Mouse (Mus musculus): ENCODE results near the gene Frzb. TPM values are rescaled to one million over a fixed set of nuclear protein-coding genes. Genes with fewer than 3 reads are reported as not detected.

The Frzb gene
- total and polyA plus RNA-seq, 3 experiments: not detected

DNA sequence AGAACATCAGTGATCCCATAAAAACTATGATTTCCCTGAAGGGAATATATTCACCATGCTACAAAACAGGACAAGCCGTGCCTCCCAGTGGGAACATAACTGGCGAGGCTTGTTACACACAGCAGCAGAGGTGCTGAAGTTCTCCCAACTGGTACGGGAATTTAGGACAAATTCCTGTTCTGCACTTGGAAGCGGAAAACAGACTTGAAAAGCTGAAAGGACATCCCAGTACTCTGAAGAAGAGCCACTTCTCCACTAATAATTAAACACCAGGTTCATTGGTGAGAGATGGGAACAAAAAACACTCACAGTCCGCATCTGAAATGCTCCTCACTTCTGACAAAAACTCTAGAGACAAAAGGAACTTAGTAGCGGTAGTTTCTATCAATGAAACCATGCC lies 31.1 kb downstream of the Frzb start:
- TF ChIP-seq TAL1 (IDR thresholded peaks at IDR 0.05; ENCODE audit: low read length): no peak
- DNase-seq (ENCODE audit: low read depth, low spot score): no peak
- no peak overlapping the region for H3K27ac ChIP-seq (ENCODE audit: control insufficient read depth, low read depth, low read length)

DNA sequence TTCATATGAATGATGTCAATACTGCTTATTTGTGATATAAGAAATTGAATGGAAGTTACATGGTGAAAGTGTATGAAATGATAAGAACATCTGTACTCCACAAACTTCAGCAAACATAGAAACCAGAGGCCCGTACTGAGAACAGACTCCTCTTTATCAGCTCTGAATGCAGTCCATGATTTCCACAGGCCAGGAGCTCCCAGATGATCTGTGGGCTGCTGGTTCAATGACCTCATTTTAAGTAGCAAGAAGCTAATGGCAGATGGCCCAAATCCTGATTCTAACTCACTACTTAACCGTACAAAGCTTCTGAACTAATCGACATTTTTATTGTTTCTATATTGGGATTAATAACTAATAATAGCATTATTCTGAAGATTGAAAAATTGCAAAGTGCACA lies 33.0 kb downstream of the Frzb start:
- H3K9me3 ChIP-seq (replicated peaks; ENCODE audit: insufficient read depth, low read length): no peaks in the 10 kb centered on the region
- H3K79me2 ChIP-seq (ENCODE audit: control insufficient read depth, insufficient read depth, low read length, poor library complexity): no peaks in the 10 kb centered on the region
- TF ChIP-seq RCOR1 (IDR thresholded peaks at IDR 0.05; ENCODE audit: low read depth, low read length) (no peak), MAFK (IDR thresholded peaks at IDR 0.05; ENCODE audit: borderline replicate concordance, low read depth, low read length) (no peak)
- H3K36me3 ChIP-seq (ENCODE audit: control insufficient read depth in 1 of 2, insufficient read depth in 2 of 2, low read length in 2 of 2): no peaks in the 10 kb centered on the region
- no peak overlapping the region for H3K4me3 ChIP-seq (ENCODE audit: control insufficient read depth in 1 of 2, insufficient read depth in 1 of 2, low read depth in 2 of 2, low read length in 2 of 2)
- no peak for DNase-seq (ENCODE audit: low read depth, low spot score)
- H3K9ac ChIP-seq (ENCODE audit: control insufficient read depth, low read depth, low read length, poor library complexity, severe bottlenecking): no peak overlapping the region
- H3K27ac ChIP-seq (ENCODE audit: control insufficient read depth, low read depth, low read length): no peak overlapping the region
- no peaks in the 10 kb centered on the region for H3K27me3 ChIP-seq (ENCODE audit: control insufficient read depth in 1 of 2, insufficient read depth in 2 of 2, low read length in 2 of 2)
- no peaks in the 10 kb centered on the region for H3K4me1 ChIP-seq (ENCODE audit: control insufficient read depth in 1 of 2, insufficient read depth in 2 of 2, low read length in 2 of 2)

More for the DNA sequence above, 31.1 kb downstream of the Frzb start:
- Histone ChIP-seq H3K4me1 (ENCODE audit: control insufficient read depth in 1 of 2, insufficient read depth in 2 of 2, low read length in 2 of 2) (no peaks in the 10 kb centered on the region), H3K9me3 (replicated peaks; ENCODE audit: insufficient read depth, low read length) (no peaks in the 10 kb centered on the region), H3K27me3 (ENCODE audit: control insufficient read depth in 1 of 2, insufficient read depth in 2 of 2, low read length in 2 of 2) (no peaks in the 10 kb centered on the region), H3K36me3 (ENCODE audit: control insufficient read depth in 1 of 2, insufficient read depth in 2 of 2, low read length in 2 of 2) (no peaks in the 10 kb centered on the region), H3K9ac (ENCODE audit: control insufficient read depth, low read depth, low read length, poor library complexity, severe bottlenecking) (no peak overlapping the region), H3K79me2 (ENCODE audit: control insufficient read depth, insufficient read depth, low read length, poor library complexity) (no peaks in the 10 kb centered on the region), H3K4me3 (ENCODE audit: control insufficient read depth in 1 of 2, insufficient read depth in 1 of 2, low read depth in 2 of 2, low read length in 2 of 2) (no peak overlapping the region)

DNA sequence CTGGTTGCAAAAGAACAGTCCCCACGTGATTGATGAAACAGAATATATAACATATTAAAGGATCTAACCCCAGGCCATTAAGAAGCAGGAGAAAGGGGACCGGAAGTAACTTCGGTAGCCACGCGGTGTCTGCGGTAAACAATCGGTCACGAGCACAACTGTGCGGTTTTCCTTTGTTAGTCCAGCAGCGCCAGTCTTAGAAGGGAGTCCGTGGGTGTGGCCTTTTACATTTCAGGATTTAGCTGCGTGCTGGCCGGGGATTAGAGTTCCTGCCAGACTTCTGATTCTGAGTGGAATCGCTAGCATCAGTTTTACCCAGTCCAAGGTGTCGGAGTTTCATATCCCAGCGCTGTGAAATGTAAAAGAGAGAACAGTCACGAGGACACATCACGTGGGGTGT lies 34.3 kb downstream of the Frzb start:
- DNase-seq (ENCODE audit: low read depth, low spot score): no peak
- TF ChIP-seq NRF1 (IDR thresholded peaks at IDR 0.05; ENCODE audit: insufficient read depth, low read depth, low read length, poor library complexity, severe bottlenecking): no peak
- no peak for TF ChIP-seq USF2 (IDR thresholded peaks at IDR 0.05; ENCODE audit: borderline replicate concordance in 1 of 2, insufficient read depth in 1 of 2, low read depth in 1 of 2, low read length in 2 of 2)
- no peak for TF ChIP-seq RAD21 (IDR thresholded peaks at IDR 0.05; ENCODE audit: low read depth, low read length)
- no peak for TF ChIP-seq NELFE (IDR thresholded peaks at IDR 0.05; ENCODE audit: low read depth, low read length)
- TF ChIP-seq JUND (IDR thresholded peaks at IDR 0.05; ENCODE audit: low read depth, low read length): no peak
- no peak for TF ChIP-seq UBTF (IDR thresholded peaks at IDR 0.05; ENCODE audit: borderline replicate concordance, insufficient read depth, low read depth, low read length)
- no peak for TF ChIP-seq ZKSCAN1 (IDR thresholded peaks at IDR 0.05; ENCODE audit: low read depth, low read length)
- no peak for TF ChIP-seq ELF1 (IDR thresholded peaks at IDR 0.05; ENCODE audit: low read depth, low read length)
- no peak for TF ChIP-seq GATA1 (IDR thresholded peaks at IDR 0.05; ENCODE audit: low read depth, low read length)
- TF ChIP-seq EP300 (IDR thresholded peaks at IDR 0.05; ENCODE audit: low read depth in 1 of 2, low read length in 2 of 2): no peak
- no peak for TF ChIP-seq CTCF (IDR thresholded peaks at IDR 0.05 in 2 of 3, conservative IDR thresholded peaks at IDR 0.05 in 1 of 3; ENCODE audit: control insufficient read depth in 1 of 3, insufficient read depth in 1 of 3, low read depth in 2 of 3, low read length in 3 of 3, poor library complexity in 1 of 3, severe bottlenecking in 1 of 3)
- Histone ChIP-seq H3K27me3 (ENCODE audit: control insufficient read depth in 1 of 2, insufficient read depth in 2 of 2, low read length in 2 of 2) (no peaks in the 10 kb centered on the region; a peak in 1 of 4 replicates), H3K79me2 (ENCODE audit: control insufficient read depth, insufficient read depth, low read length, poor library complexity) (no peaks in the 10 kb centered on the region), H3K9ac (ENCODE audit: control insufficient read depth, low read depth, low read length, poor library complexity, severe bottlenecking) (no peak overlapping the region), H3K9me3 (replicated peaks; ENCODE audit: insufficient read depth, low read length) (no peaks in the 10 kb centered on the region), H3K27ac (ENCODE audit: control insufficient read depth, low read depth, low read length) (no peak overlapping the region), H3K4me3 (ENCODE audit: control insufficient read depth in 1 of 2, insufficient read depth in 1 of 2, low read depth in 2 of 2, low read length in 2 of 2) (no peak overlapping the region), H3K4me1 (ENCODE audit: control insufficient read depth in 1 of 2, insufficient read depth in 2 of 2, low read length in 2 of 2) (no peaks in the 10 kb centered on the region), H3K36me3 (ENCODE audit: control insufficient read depth in 1 of 2, insufficient read depth in 2 of 2, low read length in 2 of 2) (no peaks in the 10 kb centered on the region)

All from MEL (cell line).